Mouse (Mus musculus) liver, embryonic 14.5 days (tissue): ENCODE results near the gene Rnf19b.

Source experiments
- CTCF ChIP-seq: IDR thresholded peaks from 2 replicates; pipeline ENCODE4 v1.5.1; 2016; ENCODE audit warnings: antibody characterized with exemption, low read depth, control low read depth
- EP300 ChIP-seq: IDR thresholded peaks from 2 replicates; pipeline ENCODE4 v1.6.1; 2016; ENCODE audit warnings: antibody characterized with exemption, low read depth

DNA sequence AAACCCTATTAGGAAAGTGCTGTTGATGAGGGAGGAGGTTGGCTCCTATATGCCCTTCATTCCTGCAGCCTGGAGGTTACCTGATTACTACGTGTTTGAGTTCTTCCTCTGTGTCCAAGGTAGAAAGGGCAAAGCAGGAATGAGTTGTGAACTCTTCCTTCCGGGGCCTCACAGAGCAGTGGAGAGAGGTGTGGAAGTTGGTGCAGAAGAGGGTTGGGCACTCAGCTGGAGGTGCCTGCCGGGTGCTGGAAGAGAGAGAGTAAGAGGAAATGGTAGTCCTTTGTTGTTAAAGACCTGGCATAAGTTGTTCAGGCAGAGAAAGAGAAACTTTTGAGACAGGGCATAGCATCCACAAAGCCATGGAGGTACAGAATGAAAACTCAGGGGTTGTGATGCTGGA lies 23.9 kb downstream of the Rnf19b start:
- TF ChIP-seq EP300 = no peak
- no peak for TF ChIP-seq CTCF
